Mouse (Mus musculus): ENCODE data around the gene Dcdc2a.

Dcdc2a gene

DNA sequence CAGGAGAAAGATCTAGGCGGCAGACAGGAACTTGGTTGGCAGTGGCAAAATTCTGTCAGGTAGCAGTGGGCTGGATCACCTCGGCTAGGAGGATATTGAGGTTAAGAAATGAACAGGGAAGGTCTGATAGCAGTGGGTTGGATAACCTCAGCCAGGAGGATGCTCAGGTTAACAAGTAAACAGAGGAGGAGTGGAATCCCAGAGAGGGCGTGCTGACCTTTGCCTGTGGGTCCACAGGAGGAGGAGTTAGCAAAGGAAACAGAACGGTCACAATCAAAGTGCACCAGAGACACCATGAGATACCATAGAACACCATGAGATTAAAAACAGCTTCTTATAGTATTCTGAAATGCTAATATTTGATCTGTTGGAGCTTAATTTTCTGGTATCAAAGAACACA lies 38.6 kb downstream of the Dcdc2a start:
- DNase-seq (ENCODE audit: extremely low read depth, low read depth) = no peak

DNA sequence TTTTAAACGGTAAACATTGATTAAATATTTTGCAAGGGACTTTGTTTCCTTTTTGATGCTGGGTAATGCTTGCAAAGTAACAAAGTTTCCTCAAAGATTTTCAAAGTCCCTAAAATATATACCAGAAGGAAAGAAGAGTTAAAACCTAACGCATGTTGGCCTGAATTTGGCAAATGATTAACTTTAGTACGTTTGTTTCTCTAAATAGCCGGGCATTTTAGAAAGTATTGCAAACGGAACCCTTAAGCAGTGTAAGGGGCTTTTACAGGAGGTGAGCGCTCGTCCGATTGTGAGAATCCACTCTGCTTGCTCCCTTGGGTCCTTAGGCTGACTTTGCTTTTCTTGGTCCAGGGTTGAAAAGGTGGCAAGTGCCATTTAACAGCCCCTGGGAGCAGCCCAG lies 41.5 kb downstream of the Dcdc2a start:
- DNase-seq (ENCODE audit: extremely low read depth, low read depth) = no peak

DNA sequence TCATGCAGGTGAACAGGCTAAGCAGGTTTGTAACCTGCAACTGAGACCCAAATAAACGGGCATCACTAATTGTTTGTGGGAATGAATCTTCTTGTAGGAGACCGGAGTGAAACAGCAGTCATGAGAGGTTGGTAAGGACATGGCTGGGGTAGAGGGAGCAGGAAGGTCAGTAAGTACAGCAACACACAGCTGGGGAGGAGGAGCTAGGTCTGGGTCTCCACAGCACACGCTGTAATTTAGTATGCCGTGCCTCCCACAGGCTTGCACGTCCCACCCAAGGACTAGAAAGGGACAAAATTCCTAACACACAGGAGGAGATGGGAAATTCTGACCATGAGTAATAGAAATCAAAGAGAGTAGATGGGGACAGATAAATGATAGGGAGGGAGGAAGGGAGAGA lies 42.8 kb downstream of the Dcdc2a start:
- no peak for DNase-seq (ENCODE audit: extremely low read depth, low read depth)

DNA sequence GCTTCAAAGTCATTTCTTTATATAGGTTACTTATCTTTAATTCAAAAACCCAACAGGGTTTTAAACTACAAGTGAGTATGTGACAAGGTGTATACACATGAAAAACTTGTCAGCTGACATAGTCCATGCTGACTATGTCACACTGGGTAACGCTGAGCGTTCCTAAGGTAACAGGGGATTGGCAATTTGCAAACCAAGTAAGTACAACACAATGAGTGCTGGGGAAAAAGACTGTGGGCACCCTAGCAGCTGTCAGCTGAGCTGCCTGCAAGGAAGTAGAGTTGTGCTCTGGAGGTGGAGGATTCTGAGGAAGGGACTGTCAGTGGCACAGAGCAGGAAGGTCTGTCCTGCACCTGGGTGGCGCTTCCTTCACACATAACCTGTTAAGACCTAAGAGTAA lies 43.7 kb downstream of the Dcdc2a start:
- no peak for DNase-seq (ENCODE audit: extremely low read depth, low read depth)

DNA sequence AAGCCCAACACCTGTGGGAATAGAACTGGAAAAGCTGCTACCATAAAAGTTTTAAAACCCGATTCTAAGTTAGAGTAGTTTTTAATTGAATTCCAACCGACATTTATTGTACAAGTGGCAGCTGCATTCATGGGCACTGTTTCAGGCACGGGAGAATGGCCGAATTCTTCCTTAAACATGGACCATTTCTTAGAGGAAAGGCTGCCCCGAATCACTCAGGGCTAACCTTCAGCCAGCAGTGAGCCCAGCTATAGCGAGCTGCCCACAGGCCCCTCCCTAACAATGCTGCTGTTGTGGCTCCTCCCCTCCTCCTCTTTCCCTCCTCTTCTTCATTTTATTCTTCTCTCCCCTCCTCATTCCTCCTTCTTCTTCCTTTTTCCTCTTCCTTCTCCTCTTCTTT lies 44.8 kb downstream of the Dcdc2a start:
- DNase-seq (ENCODE audit: extremely low read depth, low read depth) = no peak

DNA sequence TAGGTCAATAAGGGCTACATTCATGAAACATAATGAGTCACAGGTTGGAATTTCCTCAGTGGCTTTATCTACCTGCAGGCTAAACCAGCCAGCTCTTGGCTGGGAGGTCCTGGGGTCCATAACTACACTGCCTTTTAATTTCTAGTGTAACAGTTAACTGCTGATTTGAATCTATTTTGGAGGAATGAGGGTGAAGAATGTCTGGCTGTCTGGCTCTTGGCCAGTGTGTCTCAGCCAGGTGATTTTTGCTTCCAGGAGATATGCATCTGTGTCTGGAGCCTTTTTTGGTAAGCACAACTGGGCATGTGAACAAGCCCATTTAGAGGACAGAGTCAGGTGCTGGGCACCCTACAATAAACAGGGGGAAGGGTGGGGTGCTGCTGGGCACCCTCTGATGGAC lies 49.9 kb downstream of the Dcdc2a start:
- no peak for DNase-seq (ENCODE audit: extremely low read depth, low read depth)

DNA sequence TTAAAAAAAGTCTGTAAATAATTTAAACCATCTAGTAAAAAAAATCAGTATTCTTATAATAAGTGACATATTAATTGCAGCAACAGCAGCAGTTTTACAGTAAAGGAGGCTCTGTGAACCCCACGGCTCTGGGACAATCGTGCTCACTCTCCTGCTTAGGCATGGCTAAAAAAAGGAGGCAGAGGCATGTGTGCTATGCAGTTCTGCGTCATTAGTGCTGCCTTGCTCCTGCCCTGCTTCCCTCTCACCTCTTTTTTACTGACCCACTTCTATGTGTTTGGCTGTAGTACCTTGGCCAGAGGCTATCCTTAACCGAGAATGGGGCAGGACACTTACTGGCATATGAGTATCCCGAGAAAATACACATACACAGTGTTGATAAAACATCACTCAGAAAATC lies 50.9 kb downstream of the Dcdc2a start:
- DNase-seq (ENCODE audit: extremely low read depth, low read depth) = no peak

DNA sequence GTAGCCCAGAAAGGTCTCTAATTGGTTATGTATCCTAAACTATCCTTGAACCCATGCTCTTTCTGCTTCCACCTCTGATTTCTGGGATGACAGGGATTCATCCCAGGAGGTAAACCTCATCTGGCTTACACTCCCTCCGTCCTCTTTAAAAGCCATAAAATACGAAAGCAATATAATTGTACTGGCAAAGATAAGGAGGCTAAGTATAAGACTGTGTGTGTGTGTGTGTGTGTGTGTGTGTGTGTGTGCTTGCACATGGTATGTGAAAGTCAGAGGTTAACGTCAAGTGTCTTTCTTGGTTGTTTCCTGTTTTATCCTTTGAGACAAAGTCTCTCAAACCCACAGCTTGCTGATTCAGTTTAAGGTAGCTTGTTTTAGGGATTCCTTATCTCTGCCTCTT lies 52.5 kb downstream of the Dcdc2a start:
- no peak for DNase-seq (ENCODE audit: extremely low read depth, low read depth)

DNA sequence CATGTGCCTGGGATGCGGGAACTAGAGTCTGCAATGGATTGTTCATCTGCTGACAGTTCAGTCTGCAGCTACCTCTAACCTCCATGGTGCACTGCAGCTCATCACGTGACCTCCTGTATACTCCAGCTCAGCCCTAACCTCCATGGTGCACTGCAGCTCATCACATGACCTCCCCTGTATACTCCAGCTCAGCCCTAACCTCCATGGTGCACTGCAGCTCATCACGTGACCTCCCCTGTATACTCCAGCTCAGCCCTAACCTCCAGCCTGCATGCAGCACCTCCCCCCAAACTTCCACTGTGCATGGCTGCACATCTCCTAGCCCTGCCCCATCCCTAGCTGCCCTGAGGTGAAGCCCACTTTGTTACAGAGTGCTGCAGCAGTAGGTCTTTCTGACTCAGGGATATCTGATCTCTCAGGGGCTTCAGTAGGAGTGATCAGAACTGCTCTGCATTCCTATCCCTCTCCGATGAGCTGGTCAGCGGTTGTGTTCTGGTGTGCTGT lies 54.8 kb downstream of the Dcdc2a start:
- DNase-seq (ENCODE audit: extremely low read depth, low read depth) = no peak

DNA sequence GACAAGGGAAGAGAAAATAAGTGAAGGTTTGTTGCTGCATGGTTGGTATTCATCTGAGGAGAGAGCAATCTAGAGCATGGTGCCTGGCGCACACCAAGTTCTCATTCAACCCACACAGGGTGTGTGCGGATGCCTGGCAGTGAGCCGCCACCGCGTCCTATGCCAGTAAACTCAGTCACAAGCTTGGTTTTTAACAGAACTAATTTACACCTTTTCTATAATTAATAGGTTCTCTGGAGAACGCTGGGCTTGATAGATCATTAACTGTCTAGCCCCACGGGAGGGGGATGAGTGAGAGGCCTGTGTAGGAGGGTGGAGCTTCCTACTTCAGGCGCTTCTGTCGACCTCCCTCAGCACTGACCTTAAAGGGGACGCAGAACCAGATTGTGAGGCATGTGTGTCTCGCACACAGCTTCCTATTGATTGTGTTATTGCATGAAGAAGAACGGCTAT lies 59.7 kb downstream of the Dcdc2a start:
- no peak for DNase-seq (ENCODE audit: extremely low read depth, low read depth)

DNA sequence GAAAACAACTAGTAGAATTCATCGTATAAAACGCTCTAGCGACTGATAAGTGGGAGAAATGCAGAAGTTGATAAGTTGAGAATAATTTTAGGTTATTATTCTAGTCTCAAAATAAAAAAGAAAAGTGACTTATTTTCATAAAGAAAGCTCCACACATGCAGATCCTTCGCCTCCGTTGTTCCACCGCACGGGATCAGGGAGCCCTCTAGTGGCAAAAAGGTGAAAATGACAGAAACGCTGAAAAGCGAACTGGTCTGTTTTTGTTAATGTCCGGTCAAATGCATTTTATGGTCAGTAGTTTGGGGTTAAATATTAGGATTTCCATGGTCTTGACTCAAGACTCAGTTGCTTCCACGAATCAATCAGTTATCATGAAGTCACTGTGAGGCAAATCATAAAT lies 60.2 kb downstream of the Dcdc2a start:
- DNase-seq (ENCODE audit: extremely low read depth, low read depth) = peak; percentile 29

DNA sequence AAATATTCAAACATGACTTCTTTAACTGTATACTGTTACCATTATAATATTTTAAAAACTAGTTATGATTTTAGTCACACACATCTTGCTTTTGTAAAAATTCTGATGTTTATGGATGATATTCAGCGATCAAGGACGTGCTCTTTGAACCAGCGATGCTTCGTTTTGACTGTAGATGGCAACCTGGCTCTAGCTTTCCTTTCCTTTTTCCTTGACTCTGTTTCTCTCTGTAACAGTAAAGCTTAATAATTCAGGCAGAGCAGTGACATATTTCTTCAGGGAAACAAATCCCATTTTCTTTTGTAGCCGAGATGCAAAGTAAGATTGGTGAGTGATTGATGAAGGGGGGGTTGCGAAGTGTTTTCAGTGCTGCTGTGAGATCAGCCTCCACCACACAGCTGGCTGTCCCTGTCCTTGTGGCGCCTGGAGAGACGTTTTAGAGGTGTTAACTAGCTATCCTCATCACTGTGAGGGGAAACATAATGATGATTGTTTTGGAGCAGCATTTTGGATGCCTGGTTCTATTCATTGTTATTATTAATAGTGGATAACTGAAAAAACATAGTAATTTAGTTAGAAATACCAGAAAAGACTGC lies 67.0 kb downstream of the Dcdc2a start:
- DNase-seq (ENCODE audit: extremely low read depth, low read depth) = no peak

DNA sequence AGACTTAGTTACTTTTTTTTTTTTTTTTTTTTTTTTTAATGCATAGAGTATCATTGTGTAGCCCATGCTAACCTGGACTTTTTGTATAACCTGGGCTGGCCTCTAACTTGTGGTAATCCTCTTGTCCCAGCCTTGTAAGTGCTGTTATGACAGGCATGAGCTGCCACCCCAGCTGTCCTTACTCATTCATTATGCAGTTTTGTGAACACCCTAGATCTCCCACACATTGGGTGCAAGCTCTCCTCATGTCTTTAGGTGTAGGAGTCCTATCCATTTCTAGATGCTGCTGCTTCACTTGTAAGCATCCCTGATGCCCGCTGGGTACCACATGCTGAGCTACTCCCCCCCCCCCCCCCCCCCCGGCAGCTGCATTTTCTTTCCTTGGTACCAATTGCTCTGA lies 71.4 kb downstream of the Dcdc2a start:
- DNase-seq (ENCODE audit: extremely low read depth, low read depth) = no peak

DNA sequence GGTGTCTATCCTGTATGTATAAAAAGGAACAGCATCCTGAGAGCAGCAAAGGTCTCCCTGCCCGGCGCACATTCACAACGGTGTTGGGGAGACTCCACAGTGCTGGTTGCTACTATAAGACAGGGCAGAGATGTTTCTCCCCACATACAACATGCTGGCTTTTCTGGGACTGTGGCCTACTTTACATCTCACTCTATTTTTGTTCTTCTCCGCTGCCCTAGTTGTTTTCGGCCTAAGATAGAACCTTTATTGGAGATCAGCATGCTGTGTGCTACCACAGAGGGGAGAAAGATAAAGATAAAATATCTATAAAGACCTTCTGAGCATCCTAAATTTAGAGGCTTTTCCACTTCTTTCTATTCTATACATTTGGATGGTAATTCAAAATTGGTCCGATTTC lies 72.0 kb downstream of the Dcdc2a start:
- no peak for DNase-seq (ENCODE audit: extremely low read depth, low read depth)

DNA sequence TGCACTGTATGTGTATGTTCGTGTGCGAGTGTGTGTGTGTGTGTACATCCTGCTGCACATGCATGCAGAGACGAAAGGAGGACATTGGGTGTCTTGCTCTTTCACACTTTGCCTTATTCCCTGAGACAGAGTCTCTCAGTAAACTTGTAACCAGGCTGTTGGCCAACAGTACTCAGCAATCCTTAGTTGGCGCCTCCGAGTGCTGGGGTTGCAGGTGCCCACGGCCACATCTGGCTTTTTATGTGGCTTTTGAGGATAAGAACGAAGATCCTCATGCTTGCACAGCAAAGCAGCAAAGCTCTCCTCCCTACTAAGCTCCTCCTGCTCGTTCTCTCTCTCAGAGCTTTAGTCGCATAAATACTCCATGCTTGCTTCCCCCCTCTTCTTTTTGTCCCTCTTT lies 73.0 kb downstream of the Dcdc2a start:
- no peak for DNase-seq (ENCODE audit: extremely low read depth, low read depth)

DNA sequence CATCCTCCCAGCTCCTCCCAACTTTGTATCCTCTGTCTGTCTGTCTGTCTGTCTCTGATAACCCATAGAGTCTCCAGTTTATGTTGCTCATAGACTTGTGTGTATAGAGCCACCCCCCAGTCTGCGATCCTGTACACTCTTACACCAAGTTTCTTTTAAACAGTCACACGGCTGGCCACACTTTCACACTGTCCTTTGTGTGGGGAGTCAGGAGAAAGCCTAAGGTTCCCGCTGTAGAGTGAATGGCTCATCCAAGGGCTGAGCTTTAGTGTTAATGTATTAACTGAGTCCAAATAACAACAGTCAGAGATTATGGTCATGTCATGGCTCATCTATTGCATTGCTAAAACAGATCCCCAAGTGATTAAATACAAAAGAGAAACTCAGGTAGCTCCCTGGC lies 87.3 kb downstream of the Dcdc2a start:
- no peak for DNase-seq (ENCODE audit: extremely low read depth, low read depth)

DNA sequence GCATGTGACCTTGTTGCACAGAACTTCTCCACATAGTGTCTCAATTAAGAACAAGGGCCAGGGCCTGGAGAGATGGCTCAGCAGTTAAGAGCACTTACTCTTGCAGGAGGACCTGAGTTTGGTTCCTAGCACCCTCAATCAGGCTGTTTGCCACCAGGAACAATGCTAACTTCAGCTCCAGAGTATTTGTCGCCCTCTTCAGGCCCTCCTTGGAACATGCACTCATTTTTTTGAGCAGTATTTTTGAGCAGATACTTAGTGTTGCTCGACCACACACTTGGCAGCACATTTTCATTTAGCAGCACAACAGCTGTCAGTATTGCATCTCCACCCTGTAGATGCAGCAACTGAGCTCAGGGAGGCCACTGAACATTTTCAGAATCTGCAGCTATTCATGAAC lies 88.3 kb downstream of the Dcdc2a start:
- DNase-seq (ENCODE audit: extremely low read depth, low read depth) = no peak

DNA sequence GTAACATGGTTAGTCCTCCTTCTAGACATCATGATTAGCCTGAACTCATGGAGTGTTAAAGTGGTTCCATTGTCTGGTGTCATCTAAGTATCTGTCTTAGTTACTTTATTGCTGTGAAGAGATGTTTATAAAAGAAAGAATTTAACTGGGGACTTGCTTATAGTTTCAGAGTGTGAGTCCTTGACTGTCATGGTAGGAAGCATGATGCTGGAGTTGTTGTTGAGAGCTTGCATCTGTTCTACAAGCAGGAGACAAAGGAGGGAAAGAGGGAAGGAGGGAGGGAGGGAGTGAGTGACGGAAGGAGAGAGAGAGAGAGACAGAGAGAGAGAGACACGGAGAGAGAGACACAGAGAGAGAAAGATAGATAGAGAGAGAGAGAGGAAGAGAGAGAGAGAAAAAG lies 90.4 kb downstream of the Dcdc2a start:
- DNase-seq (ENCODE audit: extremely low read depth, low read depth) = no peak

DNA sequence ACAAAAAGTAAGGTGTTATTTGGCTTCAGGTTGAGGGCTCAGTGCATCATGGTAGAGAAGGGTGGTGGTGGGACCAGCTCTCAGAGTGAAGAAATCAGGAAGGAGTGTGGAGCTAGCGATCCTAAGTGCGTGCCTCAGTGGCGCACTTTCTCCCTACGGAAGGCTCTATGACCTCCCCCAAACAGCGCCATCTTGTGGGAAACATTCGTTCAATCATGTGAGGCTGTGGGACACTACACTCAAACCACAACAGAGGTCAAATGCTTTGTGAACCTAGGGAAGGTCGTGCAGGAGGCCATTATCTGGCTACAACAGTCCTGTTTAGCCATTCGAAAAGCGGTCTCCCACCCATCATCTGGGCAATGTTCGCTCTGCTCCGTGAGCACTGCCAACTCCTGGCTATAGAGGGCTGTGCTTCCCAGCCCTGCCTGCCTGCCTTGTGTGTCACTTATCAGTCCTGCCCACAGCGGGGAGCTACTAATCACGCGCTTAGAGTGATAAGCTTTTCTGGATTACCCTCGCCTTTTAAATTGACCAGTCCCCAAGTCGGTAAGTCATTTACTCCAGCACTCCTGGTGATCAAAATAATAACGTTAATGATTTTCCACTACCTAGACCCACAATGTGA lies 94.5 kb downstream of the Dcdc2a start:
- no peak for DNase-seq (ENCODE audit: extremely low read depth, low read depth)

DNA sequence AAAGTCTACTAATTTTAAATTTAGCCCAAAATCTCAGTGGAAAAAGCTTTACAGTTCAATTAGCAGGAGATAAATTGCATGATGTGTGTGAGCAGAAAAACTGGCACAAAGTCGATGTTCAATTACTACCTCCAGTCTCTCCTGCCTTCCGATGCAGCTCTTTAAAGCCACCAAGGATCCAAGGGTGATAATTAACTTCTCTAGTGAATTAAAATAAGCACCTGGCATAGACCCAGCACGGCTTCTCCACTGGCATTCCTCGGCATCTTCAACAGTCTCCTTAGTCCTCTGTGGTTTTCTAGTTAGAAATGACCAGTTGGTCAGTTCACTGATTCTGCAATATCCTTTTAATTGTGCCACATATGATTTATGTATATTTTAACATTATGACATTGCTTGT lies 95.1 kb downstream of the Dcdc2a start:
- DNase-seq (ENCODE audit: extremely low read depth, low read depth) = no peak

DNA sequence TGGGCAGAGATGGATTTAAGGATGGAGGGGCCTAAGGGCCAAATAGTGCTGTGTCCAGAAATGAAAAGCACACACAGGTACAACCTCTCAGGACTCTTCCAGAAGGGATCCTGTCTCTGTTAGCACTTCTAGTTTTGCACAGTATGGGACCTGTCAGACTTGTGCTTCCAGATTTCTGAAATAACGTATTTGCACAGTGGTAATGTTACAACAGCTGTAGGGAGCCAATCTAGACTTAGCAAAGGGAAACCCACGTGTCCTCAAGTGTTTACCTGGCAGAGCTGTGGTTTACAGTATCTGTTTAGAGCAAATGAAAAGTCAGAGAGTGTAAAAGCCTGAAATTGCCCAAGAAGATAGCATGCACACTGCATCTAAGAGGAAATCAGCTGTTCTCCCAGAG lies 104.1 kb downstream of the Dcdc2a start:
- no peak for DNase-seq (ENCODE audit: extremely low read depth, low read depth)

DNA sequence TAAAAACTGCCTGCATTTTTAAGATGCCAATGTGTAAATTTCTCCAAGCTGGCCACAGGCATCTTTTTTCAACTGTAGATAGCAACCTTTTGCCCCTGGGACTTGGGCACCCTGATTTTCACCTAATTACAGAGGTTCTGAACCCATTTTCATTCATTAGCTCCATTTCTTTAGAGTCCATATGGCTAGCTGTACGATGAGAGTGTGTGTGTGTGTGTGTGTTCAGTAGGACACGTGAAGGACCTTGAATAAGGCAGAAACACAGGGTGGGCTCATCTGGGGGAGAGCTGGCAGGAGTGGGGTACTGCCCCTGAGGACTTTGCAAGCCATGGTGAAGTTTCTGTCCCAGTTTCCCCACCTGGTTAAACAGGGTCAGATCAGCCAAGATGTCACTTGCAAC lies 105.0 kb downstream of the Dcdc2a start:
- DNase-seq (ENCODE audit: extremely low read depth, low read depth) = no peak

DNA sequence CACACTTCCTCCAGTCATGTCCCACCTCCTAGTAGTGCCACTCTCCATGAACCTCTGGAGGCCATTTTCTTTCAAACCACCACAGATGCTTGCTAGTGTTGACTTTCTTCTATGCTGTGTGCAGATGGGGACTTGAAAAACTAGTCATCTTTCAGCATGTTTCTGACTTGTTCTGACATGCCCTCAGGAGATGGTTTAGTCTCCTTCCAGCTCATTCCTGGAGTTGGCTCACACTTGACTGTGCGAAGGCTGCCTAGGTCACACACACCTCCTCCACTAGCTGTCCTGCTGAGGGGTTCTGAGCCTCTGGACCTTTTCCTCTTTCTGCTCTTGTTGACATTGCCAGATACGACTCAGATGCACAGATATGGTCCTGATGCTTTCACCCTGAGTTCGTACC lies 106.8 kb downstream of the Dcdc2a start:
- DNase-seq (ENCODE audit: extremely low read depth, low read depth) = no peak

DNA sequence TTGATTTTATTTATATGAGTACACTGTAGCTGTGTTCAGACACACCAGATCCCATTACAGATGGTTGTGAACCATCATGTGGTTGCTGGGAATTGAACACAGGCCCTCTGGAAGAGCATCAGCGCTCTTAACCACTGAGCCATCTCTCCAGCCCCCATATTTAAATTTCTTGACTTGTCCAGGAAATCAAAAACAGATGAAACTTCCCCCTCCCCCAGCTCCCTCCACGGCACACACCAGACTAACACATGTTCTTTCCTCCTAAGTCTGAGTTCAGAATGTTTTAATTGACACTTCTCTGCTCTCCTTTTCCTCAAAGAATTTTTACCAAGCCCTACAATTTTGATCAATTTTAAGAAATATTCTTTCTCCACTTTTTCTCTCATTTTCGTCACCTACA lies 113.1 kb downstream of the Dcdc2a start:
- DNase-seq (ENCODE audit: extremely low read depth, low read depth) = no peak
